Mouse (Mus musculus) ovary, postnatal 14 days (tissue): ENCODE data around the gene Zfp949.

ENCODE experiments used
- DNase-seq: peaks from one replicate; pipeline ENCODE4 v3.0.0; 2022; ENCODE audit warnings: low spot score

Gene Zfp949

DNA sequence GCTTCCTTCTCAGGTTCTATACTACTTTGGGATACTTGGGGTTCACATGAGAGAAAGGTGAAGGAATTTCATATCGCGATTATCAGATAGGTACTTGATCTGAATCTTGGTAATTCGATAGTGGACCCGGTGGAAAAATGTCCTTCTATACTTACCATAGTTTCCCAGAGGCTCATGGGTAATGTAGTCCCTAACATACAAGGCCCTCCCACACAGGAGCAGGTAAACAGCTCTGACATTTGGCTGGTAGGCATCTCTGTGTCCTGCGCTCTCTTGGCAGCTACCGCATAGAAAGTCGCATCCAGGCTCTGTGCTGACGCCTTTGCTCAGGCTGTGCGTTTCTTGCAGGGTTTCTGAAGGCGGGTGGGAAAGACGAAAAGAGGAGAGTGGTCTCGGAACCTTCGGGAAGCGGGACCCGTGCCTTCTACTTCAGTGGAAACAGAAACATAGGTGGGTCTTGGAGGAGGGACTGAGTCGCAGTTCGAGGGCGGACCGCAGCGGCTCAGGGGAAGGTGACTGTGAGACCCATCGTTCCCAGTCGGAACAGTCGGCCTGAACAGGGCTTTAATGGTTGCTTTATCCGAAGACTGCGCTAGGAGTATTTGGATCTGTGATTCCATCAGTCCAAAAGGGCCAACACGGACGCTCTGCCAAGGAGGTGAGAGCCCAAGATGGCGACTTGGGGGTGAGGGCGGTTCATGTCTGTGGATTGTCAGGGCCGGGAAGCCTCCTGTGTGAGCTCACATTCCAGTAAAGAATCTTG lies at the start of gene Zfp949:
Gene Zfp949, plus strand, starts transcription at position 170 of the 763 bp plus-strand sequence.
- peak; percentile 48 for DNase-seq

DNA sequence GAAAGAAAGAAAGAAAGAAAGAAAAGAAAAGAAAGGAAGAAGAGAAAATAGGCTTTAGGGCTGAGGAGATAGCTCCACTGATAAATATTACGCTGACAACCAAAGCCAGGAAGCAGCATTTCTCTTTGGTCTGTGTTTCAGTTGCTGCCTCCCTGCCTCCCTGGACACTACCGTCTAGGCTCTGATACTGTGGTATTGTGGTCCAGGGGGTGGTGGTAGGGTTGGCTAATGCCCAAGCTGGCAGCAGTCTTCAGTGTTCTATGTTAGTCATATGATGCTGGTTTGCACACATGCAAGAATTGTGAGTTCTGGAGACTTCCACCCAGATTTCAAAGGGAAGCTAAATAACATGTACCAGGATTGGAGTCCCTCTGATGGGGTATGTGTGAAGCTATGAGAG lies 47.7 kb upstream of the Zfp949 start:
- DNase-seq, result no peak

DNA sequence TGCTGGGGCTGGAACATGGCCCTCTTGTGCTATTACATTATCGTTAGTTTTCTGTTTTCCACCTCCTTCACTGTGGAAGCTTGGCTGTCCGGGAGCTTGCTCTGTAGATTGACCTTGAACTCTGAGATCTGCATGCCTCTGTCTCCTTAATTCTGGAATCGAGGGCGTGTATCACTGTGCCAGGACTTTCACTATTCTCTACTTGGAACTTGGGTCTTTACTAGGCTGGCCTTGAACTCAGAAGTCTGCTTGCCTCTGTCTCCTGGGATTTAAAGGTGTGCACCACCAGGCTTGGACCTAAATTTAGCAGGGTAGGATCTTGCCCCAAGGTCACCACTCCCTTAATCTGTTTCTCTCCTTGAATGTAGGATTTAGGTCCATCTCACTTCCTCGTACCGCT lies 46.0 kb upstream of the Zfp949 start:
- no peak for DNase-seq

DNA sequence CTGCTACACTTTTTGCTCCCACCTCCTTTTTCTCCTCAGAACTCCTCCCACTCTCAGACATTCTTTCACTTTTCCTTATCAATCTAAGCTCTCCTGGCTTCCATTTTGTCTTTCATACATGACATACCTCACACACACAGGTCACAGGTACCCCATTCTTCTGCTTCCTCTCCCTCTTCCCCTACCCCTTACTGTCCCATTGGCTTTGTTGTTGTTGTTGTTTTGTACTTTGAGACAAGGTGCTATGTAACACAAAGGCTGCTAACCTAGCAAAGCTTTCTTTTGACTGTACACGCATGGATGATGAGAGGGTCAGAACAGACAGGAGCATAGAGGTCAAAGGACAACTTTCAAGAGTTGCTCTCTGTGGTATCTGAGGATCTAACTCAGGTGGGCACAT lies 32.3 kb upstream of the Zfp949 start:
- DNase-seq, result no peak

DNA sequence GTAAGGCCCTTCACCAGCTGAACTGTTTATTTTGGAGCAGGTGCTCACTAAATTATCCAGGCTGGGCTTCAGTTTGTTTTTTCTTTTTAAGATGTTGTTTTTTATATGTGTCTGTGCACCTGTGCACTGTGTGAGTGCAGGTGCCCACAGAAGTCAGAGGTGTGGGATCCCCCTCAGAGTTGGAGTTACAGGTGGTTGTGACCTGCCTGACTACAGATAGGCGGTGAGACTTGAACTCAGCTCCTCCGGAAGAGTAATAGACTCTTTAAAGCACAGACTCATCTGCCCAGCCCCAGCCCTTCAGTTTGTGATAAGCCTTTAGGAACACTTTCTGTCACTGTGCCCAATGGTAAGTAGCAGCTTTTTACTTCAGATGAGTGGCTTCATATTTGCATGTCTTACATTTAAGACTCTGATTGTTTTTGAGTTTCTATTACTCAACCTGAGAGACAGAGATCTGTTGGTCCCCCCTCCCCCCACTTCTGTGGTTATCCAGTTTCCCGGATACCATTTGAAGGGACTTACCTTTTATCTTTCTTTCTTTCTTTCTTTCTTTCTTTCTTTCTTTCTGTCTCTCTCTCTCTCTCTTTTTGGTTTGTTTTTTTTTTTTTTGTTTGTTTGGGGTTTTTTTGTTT lies 31.3 kb upstream of the Zfp949 start:
- DNase-seq, result no peak

DNA sequence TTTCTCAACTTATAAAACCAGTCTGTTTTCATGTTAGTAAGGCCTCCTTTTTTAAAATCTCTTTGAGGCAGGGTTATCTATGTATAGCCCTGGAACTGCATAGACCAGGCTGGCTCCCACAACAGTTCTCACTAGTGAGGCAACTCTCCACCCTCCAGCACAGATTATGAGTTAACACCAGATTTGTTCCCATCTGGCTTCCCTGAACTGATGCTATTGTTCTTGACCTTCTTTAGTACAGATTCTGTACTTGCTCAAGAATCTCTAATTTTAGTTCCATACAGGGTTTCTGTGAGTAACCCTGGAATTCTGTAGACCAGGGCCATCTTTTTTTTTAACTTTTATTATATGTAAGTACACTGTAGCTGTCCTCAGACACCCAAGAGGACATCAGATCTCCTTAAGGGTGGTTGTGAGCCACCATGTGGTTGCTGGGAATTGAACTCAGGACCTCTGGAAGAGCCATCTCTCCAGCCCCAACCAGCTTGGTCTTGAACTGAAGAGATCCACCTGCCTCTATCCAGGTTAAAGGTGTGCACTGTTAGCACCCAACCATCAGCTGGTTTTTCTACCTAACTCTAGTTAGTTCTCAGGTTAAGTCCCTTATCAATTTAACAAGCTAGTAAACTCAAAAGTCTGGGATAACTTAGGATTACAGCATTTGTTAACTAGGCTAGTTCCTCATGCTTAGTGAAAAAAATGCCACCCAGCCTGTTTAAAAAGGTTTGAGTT lies 28.3 kb upstream of the Zfp949 start:
- DNase-seq, result no peak

DNA sequence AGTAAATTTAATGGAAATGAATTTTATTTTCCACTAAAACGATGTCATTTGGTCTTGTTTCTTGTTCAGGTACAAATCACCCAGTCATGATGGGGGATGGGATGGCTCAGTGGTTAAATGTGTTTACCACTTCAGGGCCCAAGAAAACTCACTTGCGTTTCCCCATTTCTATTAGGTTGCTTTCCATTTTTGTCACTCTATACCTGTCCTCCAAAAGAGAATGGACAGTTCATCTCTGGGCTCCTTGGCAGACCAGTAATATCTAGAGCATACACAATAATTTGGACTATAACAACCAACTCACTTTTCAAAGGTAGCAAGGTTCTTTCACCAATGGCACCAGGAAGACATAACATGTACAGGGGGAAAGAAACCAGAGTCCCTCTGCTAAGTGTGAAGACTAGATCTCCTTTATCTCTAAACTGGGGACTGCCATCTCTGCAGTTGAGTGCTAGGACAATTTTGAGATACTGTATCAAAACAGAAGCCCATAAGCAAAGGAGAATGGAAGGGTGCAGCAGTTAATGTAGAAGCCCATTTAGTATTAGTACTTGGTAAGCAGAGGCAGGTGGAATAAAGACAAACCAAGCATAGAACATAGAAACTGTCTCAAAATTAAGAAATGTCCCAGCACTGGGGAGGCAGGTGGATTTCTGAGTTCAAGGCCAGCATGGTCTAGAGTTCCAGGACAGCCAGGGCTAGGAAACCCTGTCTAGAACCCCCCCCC lies 27.5 kb upstream of the Zfp949 start:
- DNase-seq, result no peak

DNA sequence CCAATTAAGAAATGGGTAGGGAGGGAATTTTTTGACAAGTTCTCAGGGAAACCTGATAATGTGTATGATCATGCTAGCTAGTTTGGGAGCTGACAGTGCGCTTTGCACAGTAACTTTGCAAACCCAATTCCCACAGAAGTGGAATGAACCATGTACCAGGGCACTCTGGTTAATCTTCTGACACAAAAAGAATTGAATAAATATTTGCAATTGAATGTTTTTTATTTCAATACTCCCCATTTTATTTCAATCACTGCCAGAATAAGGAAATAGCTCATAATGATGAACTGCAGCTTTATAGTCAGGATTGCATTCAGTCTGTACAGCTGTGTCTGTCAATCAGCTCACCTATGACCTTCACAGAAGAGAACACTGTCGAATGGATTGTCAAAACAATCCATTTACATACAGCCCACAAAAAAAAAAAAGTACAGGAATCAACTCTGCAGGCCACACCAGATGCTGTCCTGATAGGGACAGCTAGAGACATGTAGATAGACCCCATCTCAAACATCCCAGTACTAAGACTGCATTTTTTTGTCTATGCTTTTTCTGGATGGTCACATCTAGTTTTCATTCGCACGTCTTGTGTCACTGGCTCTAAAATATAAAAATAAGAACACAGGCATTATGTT lies 26.9 kb upstream of the Zfp949 start:
- no peak for DNase-seq

DNA sequence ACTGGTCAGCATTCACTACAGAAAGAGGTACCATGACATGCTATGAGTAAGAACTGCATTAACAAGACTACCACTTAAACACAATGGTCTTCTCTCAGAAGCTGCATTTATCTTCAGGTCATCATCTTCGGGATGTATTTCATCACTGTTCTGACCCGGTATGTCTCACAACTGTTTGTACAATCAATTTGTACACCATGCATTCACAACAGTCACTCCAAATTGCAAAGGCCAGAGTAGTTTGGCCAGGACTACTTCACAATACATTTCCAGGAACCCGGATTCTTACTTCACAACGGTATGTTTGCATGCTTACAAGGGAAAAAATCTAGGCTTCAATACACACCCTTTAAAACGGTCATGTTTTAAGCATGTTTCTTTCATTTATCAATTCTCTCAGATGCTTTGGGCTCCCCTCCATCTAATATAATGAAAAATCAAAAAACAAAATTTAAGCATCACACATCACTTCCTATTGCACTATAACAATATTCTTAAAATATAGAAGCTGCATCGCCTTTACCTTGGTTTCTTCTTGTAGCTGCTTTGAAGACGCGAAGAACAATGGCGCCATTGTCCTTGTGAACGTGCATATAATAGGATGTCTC lies 25.8 kb upstream of the Zfp949 start:
- DNase-seq, result no peak

DNA sequence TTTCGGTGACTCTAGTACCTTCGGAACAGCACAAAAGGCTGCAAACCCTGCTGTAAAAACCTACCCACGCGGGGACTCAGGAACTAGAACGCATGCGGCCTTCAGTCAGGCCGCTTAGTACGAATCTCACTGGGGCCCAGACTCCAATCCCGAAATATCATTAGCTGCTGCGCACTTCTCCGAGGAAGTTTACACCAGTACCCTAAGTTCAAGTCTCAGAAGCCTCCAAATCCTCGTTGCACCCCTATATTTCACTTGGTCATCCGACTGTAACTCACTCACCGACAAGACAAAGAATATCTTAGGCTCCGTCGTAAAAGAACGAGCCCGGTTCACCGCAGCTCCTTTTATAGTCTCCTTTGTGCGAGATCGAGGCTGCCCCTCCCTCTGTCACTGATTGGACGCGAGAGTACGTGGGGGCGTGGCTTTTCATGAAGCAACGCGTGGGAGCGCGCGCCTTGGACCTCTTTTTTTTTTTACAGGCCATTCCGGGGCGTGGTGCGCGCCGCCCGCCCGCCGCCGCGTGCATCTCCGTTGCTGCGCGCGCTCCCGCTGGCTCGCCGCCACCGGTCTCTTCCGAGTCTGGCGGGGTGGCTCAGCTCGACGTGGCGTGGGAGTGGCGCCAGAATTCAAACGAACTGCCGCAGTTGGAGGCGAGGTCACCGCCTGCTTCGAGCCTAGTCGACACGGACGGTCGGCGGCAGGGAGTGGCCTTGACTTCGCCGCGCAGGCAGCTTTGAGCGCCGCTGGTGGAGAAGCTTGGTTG lies 25.1 kb upstream of the Zfp949 start:
- DNase-seq, result peak; percentile 97

DNA sequence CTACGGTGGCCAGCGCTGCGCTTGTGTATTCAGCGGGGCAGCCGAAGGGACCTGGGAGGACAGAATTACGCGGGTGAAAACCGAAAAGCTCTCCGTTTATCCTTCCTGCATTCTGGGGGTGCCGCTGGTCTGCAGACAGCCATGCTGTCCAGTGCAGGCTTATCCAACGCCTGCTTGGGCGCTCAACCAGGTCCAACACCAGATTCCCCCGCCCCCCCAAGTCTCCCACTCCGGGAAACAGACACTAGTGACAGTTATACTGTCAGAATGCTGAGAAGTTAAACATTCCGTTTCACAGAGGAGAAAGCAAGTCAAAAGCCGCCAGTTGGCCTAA lies 24.5 kb upstream of the Zfp949 start:
- no peak for DNase-seq

DNA sequence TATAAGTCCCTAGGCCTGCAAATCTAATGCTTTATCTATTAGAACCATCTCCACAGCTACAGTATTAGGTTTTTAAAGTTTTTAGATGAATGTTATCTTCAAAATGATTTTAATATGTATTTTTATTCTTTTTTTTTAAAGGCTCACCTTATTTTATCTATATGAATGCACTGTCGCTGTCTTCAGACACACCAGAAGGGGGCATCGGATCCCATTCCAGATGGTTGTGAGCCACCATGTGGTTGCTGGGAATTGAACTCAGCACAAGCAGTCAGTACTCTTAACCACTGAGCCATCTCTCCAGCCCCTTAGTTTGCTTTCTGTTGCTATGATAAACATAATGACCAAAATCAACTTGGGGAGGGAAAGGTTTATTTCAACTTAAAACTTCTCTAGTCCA lies 23.5 kb upstream of the Zfp949 start:
- DNase-seq, result no peak

DNA sequence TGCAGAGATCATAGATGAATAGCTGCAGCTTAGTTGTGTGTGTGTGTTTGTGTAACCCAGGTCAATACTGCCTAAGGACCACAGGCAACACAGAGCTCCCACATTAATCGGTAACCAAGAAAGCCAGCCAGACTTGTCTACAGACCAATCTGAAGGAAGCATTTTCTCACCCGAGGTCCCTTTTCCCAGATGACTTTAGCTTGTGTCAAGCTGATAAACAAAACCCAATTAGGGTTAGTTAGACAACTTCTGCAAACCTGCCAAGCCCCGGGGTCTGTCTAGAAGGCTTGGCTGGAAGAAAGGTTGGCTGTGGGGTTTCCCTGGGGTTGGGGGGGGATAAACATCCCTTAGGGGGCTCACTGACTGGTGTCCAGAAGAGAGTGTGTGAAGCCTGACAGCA lies 23.0 kb upstream of the Zfp949 start:
- no peak for DNase-seq

DNA sequence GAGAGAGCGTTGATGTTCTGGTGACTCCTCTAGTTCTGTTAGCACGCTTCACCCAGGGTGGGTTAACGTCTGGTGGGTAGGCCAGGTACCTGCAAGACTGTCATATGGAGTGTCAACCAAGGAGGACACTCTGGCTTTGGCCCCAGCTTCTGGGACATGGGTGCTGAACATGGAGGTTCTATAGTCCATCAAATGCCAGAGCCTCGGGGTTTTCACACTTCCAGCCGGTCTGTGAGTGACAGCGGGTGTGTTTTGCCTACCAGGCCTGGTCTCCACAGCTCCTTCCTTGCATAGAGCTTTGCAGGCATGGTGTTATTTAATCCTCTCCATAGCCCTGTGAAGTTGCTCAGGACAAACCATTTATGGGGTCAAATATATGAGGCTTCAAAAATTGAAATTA lies 22.5 kb upstream of the Zfp949 start:
- no peak for DNase-seq

DNA sequence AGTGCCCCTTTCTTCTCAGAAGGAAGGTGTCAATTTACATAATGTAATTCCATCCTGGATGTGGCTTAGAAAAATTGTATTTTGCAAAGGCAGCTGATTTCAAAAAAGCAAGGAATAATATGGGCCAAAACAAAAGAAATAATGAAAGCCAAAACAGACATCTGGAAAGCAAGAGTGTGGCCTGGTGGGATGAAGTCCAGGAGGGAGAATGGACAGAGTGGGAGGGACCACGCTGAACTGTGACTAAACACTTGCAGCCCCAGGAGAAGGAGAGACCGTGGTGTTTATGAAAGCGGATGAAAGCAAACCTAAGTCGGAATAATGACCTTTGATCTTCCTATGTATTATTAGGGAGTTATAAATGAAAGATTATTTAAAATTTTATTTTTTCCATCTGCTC lies 19.9 kb upstream of the Zfp949 start:
- DNase-seq, result no peak

DNA sequence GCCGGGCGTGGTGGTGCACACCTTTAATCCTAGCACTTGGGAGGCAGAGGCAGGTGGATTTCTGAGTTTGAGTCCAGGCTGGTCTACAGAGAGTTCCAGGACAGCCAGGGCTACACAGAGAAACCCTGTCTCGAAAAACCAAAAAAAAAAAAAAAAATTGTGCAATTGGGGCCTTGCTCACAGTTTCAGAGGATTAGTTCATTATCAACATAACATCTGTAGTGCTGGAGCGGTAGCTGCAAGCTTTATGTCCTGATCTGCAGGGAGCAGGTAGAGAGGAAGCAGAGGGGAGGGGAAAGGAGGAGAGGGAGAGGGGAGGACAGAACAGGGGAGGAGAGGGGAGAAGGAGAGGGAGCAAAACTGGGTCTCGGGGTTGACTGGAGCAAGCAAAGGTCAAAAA lies 19.1 kb upstream of the Zfp949 start:
- no peak for DNase-seq

DNA sequence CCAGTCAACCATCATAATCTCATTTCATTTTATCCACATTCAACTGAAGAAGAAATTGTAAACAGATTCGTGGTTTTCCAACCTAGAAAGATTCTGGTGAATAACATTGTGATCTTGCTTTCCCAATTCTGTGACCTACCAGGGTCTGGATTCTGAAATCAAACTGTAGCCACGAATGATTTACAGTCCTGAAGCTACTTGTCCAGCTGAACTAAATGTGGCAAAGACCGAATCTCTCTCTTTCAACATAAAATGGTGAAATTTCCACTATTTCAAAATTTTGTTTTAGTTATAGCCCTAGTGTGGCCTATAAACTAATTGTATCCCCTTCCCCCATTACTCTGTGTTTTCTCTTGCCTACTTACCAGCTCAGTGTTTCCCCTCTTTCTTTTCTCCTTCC lies 18.2 kb upstream of the Zfp949 start:
- DNase-seq, result no peak

DNA sequence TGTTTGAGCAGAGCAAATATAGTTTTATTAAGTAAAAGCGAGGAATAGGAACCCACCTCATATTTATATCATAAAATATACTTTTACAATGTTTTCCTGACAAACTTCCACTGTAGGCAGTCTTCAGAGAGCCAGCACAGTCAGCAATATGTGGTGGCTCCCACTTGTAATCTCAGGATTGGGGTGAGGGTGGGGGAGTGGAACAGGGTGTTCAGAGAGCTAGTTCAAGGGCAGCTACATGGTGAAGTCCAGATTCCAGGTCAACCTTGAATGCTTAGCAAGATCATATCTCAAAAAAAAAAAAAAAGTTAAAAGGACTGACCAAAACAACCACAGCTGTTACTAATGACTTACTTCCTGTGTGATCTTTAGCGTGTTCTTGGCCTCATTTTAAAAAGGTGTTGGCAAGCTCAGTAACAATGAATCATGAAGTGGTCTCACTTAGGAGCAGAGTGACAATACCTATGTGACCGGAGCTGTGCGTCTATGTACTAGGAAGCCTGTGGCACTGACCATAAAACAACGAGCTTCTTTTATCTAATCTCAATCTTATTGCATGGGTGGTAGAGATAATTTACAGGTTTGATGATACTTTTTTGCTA lies 17.7 kb upstream of the Zfp949 start:
- no peak for DNase-seq

DNA sequence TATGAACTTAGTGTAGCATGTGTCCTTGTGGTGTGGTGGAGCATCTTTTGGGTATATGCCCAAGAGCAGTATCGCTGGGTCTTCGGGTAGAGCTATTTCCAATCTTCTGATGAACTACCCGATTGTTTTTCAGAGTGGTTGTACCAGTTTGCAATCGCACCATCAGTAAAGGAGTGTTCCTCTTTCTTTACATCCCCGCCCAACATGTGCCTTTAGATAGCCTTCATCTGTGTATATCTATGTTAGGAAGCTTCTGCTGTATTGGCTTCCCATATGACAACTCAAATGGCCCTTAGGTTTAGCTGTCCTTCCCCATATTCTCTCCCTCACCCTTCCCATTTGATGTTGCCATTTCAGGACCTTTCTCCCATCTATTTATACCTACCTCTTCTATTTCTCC lies 13.7 kb upstream of the Zfp949 start:
- no peak for DNase-seq

DNA sequence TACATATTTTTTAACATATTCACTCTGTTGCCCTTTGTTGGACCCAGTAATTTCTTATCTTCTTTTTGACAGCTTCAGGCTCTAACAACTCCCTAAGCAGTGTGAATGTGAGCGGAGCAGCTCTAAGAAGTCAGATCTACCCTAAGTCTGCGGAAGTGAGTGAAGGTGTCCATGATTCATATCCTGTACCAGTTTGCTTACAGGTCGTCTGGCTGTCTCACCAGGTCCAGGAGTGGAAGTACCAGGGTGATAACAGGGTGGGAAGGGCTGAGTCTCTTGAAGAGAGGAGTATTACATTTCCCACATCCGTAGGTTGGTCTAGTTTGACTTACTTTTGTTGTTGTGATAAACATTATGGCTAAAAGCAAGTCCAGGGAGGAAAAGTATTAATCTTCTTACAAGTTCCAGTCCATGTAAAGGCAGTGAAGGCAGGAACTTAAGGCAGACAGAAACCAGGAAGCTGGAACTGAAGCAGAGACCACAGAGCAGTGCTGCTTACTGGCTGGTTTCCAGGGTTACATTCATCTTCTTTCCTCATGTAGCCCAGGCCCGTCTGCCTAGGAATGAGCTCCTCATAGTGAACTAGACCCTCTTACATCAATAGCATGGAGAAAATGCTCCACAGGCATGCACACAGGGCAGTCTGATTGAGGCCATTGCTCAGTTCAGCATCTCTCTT lies 8.1 kb upstream of the Zfp949 start:
- DNase-seq, result no peak
